Mouse (Mus musculus) B cell, adult 62 days (primary cell): ENCODE results near the gene Hba-a2. TPM values are rescaled to one million over a fixed set of nuclear protein-coding genes. Genes with fewer than 3 reads are reported as not detected.

Experiments used
- total RNA-seq: library from RNA; stranded (reverse); gene quantifications from 4 replicates; pipeline ENCODE4 v1.2.4, GENCODE M21; 2023

Gene Hba-a2
- 20.0 to 91.4 TPM (median 56.9 TPM) in 4 replicates for total RNA-seq

DNA sequence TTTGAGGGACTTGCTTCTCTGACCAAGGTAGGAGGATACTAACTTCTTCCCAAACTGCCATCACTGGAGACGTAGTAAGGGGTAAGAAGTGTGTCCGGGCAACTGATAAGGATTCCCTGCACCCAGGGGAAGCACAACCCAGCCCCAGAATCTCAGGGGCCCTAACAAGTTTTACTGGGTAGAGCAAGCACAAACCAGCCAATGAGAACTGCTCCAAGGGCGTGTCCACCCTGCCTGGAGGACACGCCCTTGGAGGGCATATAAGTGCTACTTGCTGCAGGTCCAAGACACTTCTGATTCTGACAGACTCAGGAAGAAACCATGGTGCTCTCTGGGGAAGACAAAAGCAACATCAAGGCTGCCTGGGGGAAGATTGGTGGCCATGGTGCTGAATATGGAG, at the start of gene Hba-a2:
TSS of gene Hba-a2 (plus strand) at position 287 of the 400 bp plus-strand sequence.

GRCm38 (mm10) chr11:32267188-32267884, 29.0 kb upstream of the Hba-a2 start, which contains the start of gene Nprl3:
TSS of gene Nprl3 (minus strand) at chr11:32267707.

GRCm38 (mm10) chr11:32276347-32276746, 19.9 kb upstream of the Hba-a2 start, which contains the start of gene Hba-x:
TSS of gene Hba-x (plus strand) at chr11:32276400.

GRCm38 (mm10) chr11:32283091-32283777, 13.1 kb upstream of the Hba-a2 start, which contains the start of gene Hba-a1:
TSS of gene Hba-a1 (plus strand) at chr11:32283511.

GRCm38 (mm10) chr11:32286695-32287492, 9.4 kb upstream of the Hba-a2 start, which contains the start of gene Hbq1b:
TSS of gene Hbq1b (plus strand) at chr11:32286965.

DNA sequence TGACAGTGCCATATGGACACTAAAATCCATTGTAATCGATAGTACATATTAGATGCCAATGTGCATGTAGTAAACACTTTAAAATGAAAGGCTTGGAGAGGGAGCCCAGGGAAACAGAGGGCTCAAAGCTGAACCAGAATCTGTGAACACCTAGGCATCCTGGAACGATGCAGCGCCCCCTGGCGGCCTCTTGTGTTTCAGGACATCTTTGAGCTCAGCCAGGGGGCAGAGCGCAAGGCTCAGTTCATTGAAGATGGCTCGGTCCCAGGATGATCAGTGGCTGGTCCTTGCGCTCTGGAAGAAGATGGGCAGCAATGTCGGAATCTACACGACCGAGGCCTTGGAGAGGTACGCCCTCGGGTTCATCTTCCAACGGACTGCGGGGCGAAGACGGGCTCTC, 3.6 kb downstream of the Hba-a2 start, which contains the start of gene Hbq1a:
TSS of gene Hbq1a (plus strand) at position 205 of the 400 bp plus-strand sequence.

Other genes with a start within 250 kb of the Hba-a2 start
- gene Il9r, start 96.2 kb upstream of the Hba-a2 start, total RNA-seq, result 34.8 to 42.2 TPM (median 40.0 TPM) in 4 replicates
- gene Snrnp25, start 91.1 kb upstream of the Hba-a2 start, total RNA-seq, result 18.0 to 27.0 TPM (median 23.5 TPM) in 4 replicates
- gene Rhbdf1, start 74.2 kb upstream of the Hba-a2 start, total RNA-seq, result 9.2 to 12.2 TPM (median 10.9 TPM) in 4 replicates
- gene Mpg, start 70.0 kb upstream of the Hba-a2 start, total RNA-seq, result 20.3 to 25.8 TPM (median 23.9 TPM) in 4 replicates
- 50.7 to 62.4 TPM (median 56.6 TPM) in 4 replicates for gene Nprl3, start 28.8 kb upstream of the Hba-a2 start, total RNA-seq
- gene Hba-x, start 20.1 kb upstream of the Hba-a2 start, total RNA-seq, result not detected in 4 replicates
- gene Hba-a1, start 13.0 kb upstream of the Hba-a2 start, total RNA-seq, result 58.9 to 127 TPM (median 84.8 TPM) in 4 replicates
- gene Hbq1b, start 9.5 kb upstream of the Hba-a2 start, total RNA-seq, result not detected in 4 replicates
- gene Hbq1a, start 3.6 kb downstream of the Hba-a2 start, total RNA-seq, result not detected in 4 replicates
- gene Sh3pxd2b, start 51.3 kb downstream of the Hba-a2 start, total RNA-seq, result 0.06 to 0.17 TPM (median 0.06 TPM) in 4 replicates
- gene Ubtd2, start 158.9 kb downstream of the Hba-a2 start, total RNA-seq, result 2.8 to 7.8 TPM (median 5.7 TPM) in 4 replicates
- 2.9 to 4.8 TPM (median 3.2 TPM) in 4 replicates for gene Efcab9, start 235.6 kb downstream of the Hba-a2 start, total RNA-seq
- gene Stk10, start 236.8 kb downstream of the Hba-a2 start, total RNA-seq, result 233 to 249 TPM (median 234 TPM) in 4 replicates